Mouse (Mus musculus) CD4-positive naive resting alpha-beta T cell, adult 57 days (primary cell): ENCODE data around the gene Gm21663. TPM values are rescaled to one million over a fixed set of nuclear protein-coding genes. Genes with fewer than 3 reads are reported as not detected.

Experiments
- total RNA-seq: library from RNA; stranded (reverse); gene quantifications from one replicate; pipeline ENCODE4 v1.2.4, GENCODE M21; 2023

Gene Gm21663
- total RNA-seq, result not detected

DNA sequence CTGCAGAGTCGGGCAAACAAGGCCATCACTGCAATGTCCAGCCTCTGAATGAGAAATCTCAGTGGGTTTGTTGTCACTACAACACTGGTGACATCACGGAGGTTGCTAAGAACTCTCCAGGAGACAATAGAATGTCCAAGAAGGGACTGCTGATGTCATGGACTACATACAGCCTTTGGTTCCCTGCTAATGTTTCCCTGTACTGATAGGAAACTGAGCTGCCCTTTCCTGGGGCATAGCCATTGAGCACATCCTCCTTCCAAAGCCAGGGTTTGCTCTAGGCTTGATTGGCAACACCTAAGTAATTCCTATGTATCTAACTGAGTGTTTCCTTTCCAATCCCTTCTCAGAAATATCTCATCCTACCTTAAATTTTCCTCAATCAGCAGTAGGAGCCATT is at the start of gene Gm21663:
Gene Gm21663, minus strand, starts transcription at position 101 of the 400 bp plus-strand sequence.

GRCm38 (mm10) chr5:25988550-25988949 is 46.4 kb upstream of the Gm21663 start, which contains the start of gene Gm21698:
Gene Gm21698 (minus strand): TSS chr5:25988650.

DNA sequence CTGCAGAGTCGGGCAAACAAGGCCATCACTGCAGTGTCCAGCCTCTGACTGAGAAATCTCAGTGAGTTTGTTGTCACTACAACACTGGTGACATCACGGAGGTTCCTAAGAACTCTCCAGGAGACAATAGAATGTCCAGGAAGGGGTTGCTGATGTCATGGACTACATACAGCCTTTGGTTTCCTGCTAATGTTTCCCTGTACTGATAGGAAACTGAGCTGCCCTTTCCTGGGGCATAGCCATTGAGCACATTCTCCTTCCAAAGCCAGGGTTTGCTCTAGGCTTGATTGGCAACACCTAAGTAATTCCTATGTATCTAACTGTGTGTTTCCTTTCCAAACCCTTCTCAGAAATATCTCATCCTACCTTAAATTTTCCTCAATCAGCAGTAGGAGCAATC is 30.4 kb upstream of the Gm21663 start, which contains the start of gene Gm21680:
Gene Gm21680, minus strand, starts transcription at position 101 of the 400 bp plus-strand sequence.

DNA sequence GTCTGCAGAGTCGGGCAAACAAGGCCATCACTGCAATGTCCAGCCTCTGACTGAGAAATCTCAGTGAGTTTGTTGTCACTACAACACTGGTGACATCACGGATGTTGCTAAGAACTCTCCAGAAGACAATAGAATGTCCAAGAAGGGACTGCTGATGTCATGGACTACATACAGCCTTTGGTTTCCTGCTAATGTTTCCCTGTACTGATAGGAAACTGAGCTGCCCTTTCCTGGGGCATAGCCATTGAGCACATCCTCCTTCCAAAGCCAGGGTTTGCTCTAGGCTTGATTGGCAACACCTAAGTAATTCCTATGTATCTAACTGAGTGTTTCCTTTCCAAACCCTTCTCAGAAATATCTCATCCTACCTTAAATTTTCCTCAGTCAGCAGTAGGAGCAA is 12.1 kb upstream of the Gm21663 start, which contains the start of gene Gm21671:
Gene Gm21671, minus strand, starts transcription at position 101 of the 400 bp plus-strand sequence.

Other genes with a start within 250 kb of the Gm21663 start
- 11.0 TPM for gene Xrcc2, start 236.6 kb downstream of the Gm21663 start, total RNA-seq
- 1.6 TPM for gene Actr3b, start 182.4 kb downstream of the Gm21663 start, total RNA-seq
- not detected for gene Gm21671, start 12.0 kb upstream of the Gm21663 start, total RNA-seq
- not detected for gene Gm21680, start 30.3 kb upstream of the Gm21663 start, total RNA-seq
- not detected for gene Gm21698, start 46.3 kb upstream of the Gm21663 start, total RNA-seq
- not detected for gene Gm1979, start 62.4 kb upstream of the Gm21663 start, total RNA-seq
- gene Gm5862, start 80.5 kb upstream of the Gm21663 start, total RNA-seq, result not detected
- gene Speer4a, start 97.2 kb upstream of the Gm21663 start, total RNA-seq, result not detected
- gene Gm7347, start 116.2 kb upstream of the Gm21663 start, total RNA-seq, result not detected
- gene Gm10471, start 146.9 kb upstream of the Gm21663 start, total RNA-seq, result not detected
- gene 5031410I06Rik, start 163.0 kb upstream of the Gm21663 start, total RNA-seq, result not detected
- not detected for gene Gm10220, start 179.0 kb upstream of the Gm21663 start, total RNA-seq